Mouse (Mus musculus) hindbrain, embryonic 11.5 days (tissue): ENCODE data around the gene Ksr1. TPM values are rescaled to one million over a fixed set of nuclear protein-coding genes. Genes with fewer than 3 reads are reported as not detected.

Source experiments
- ATAC-seq: fragments of 200-750 bp; cut with Nextera tagmentation; 2 replicates; pipeline ENCODE4 v1.8.0; 2017; ENCODE audit warnings: mild to moderate bottlenecking, moderate TSS enrichment, moderate library complexity; ENCODE audit not compliant: low FRiP score
- DNase-seq: peaks from one replicate; pipeline ENCODE4 v3.0.0-alpha.2; 2015; ENCODE audit warnings: low spot score
- H3K27ac ChIP-seq: fragments of 300-500 bp; sonication (generic); 2 replicates; pipeline ENCODE4 v1.5.1; 2014; ENCODE audit warnings: mild to moderate bottlenecking, low read depth, low read length
- H3K27me3 ChIP-seq: fragments of 300-500 bp; sonication (generic); 2 replicates; pipeline ENCODE4 v1.6.1; 2014; ENCODE audit warnings: mild to moderate bottlenecking, low read length, moderate library complexity, mixed read lengths; ENCODE audit not compliant: control insufficient read depth, insufficient read depth
- H3K36me3 ChIP-seq: fragments of 300-500 bp; sonication (generic); 2 replicates; pipeline ENCODE4 v1.6.1; 2014; ENCODE audit warnings: mild to moderate bottlenecking, low read length, moderate library complexity, mixed read lengths; ENCODE audit not compliant: control insufficient read depth, insufficient read depth
- H3K4me1 ChIP-seq: fragments of 300-500 bp; sonication (generic); replicated peaks from 2 replicates; pipeline ENCODE4 v1.6.1; 2014; ENCODE audit warnings: low read length, mixed read lengths; ENCODE audit not compliant: control insufficient read depth, insufficient read depth
- H3K4me2 ChIP-seq: fragments of 300-500 bp; sonication (generic); replicated peaks from 2 replicates; pipeline ENCODE4 v1.6.1; 2014; ENCODE audit warnings: mild to moderate bottlenecking, low read depth, low read length
- H3K4me3 ChIP-seq: fragments of 300-500 bp; sonication (generic); 2 replicates; pipeline ENCODE4 v1.5.1; 2014; ENCODE audit warnings: low read depth, low read length
- H3K9ac ChIP-seq: fragments of 300-500 bp; sonication (generic); 2 replicates; pipeline ENCODE4 v1.6.1; 2014; ENCODE audit warnings: low read depth, low read length
- H3K9me3 ChIP-seq: fragments of 300-500 bp; sonication (generic); 2 replicates; pipeline ENCODE4 v1.6.1; 2016; ENCODE audit warnings: low read length; ENCODE audit not compliant: control insufficient read depth
- WGBS: fragments of 180-500 bp; shearing (Covaris S2); extraction: QIAGEN DNeasy Blood & Tissue Kit; methylation state at CpG from one replicate; pipeline ENCODE4 v1.1.7; 2014; 5-methylcytosine and 5-hydroxymethylcytosine counted together
- polyA plus RNA-seq: library from polyadenylated mRNA; unstranded; fragments of >200 nt; fragmentation: Nextera tagmentation; extraction: Ambion mirVana; gene quantifications from 2 replicates; pipeline ENCODE4 v1.2.1, GENCODE M21; 2014

Gene Ksr1
- polyA plus RNA-seq, 1 experiment from 2014 or later, result 3.9 TPM

- H3K36me3 ChIP-seq, result no peaks in the 10 kb centered on the region
- H3K4me3 ChIP-seq, result no peak overlapping the region
- no peak overlapping the region for H3K4me2 ChIP-seq
- H3K4me1 ChIP-seq, result no peaks in the 10 kb centered on the region
- H3K9me3 ChIP-seq, result no peaks in the 10 kb centered on the region
- H3K27ac ChIP-seq, result no peak overlapping the region
- DNase-seq (no peak), ATAC-seq (no peak)
- no peak overlapping the region for H3K9ac ChIP-seq
- no peaks in the 10 kb centered on the region for H3K27me3 ChIP-seq
These were observed 160.7 kb downstream of the Ksr1 start for GRCm38 (mm10) chr11:78985505-78985904.

- no peak within 1 kb of the TSS for H3K9ac ChIP-seq
- H3K36me3 ChIP-seq, result no peaks in the 10 kb centered on the region
- no peak for DNase-seq
- no peak within 1 kb of the TSS for H3K4me3 ChIP-seq
- H3K9me3 ChIP-seq, result no peaks in the 10 kb centered on the region
- WGBS, result 86% methylated on average over 10 of the region's 10 CpGs
- no peak for ATAC-seq
- H3K27ac ChIP-seq, result no peak within 1 kb of the TSS
- H3K27me3 ChIP-seq, result no peaks in the 10 kb centered on the region
- H3K4me1 ChIP-seq, result no peaks in the 10 kb centered on the region
- no peak within 1 kb of the TSS for H3K4me2 ChIP-seq
These were observed 161.6 kb downstream of the Ksr1 start, which contains the start of gene Lgals9 for GRCm38 (mm10) chr11:78984483-78985177. TSS of gene Lgals9 (minus strand) at chr11:78984946.

DNA sequence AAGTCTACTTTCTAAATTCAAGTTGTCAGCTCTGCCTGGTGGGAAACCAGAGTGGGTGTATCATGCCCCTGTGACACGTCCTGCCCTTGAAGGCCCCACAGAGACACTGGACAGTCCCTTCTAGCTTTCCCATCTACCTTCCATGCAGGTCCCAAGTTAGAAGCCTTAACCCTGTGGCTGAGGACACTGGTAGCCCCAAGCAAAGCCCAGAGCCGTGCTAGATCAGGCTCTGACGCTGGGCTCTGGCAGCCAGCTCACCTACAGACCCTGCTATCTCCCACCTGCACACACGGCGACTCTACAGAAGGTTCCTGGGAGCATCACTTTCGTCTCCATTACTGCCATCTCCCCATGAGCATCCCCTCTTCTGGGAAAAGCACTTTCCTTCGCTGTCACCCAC lies 162.7 kb downstream of the Ksr1 start:
- 87% methylated on average over 7 of the region's 7 CpGs for WGBS
- no peak overlapping the region for H3K9ac ChIP-seq
- no peaks in the 10 kb centered on the region for H3K27me3 ChIP-seq
- no peak for ATAC-seq
- no peaks in the 10 kb centered on the region for H3K4me1 ChIP-seq
- no peaks in the 10 kb centered on the region for H3K9me3 ChIP-seq
- H3K36me3 ChIP-seq, result no peaks in the 10 kb centered on the region
- H3K27ac ChIP-seq, result no peak overlapping the region
- no peak overlapping the region for H3K4me2 ChIP-seq
- DNase-seq, result no peak
- no peak overlapping the region for H3K4me3 ChIP-seq

DNA sequence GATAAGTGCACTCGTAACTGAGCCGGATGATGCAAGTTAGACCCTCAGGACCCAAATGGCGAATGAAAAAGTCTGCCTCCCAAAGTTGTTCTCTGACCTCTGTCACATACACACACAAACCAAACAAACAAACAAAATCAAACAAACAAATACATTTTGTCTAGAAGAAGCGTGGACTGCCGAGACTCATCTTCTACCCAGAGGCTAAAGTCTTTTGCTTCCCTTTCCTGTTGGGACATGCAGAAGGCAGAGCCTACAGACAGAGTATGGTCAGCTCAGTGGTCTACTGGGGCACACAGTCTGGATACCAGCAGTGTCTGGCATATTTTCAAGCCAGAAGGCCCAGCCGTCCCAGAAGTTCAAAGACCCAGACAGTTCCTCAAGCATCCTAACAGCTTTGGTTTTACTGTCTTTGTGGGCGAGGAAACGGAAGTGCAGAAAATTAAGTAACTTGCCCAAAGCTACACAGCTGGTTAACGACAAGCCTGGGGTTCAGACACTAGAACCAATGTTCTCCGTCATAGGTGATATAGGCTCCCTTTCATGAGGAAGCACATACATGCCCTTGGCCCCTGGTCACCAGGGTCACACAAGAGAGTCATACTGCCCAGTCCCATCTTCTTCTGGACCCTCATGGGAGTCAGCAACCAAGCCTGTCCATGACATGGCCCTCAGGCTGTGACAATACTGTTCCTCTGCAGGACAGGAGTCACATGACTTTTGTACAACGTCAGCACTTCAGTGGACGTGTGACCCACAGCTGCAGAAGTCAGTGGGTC lies 163.5 kb downstream of the Ksr1 start:
- Histone ChIP-seq H3K9ac (no peak overlapping the region), H3K27ac (no peak overlapping the region), H3K27me3 (no peaks in the 10 kb centered on the region), H3K4me1 (no peaks in the 10 kb centered on the region), H3K4me2 (no peak overlapping the region), H3K9me3 (no peaks in the 10 kb centered on the region), H3K4me3 (no peak overlapping the region), H3K36me3 (no peaks in the 10 kb centered on the region)
- WGBS, result 88% methylated on average over 12 of the region's 12 CpGs
- no peak for ATAC-seq
- no peak for DNase-seq

- 70% methylated on average over 2 of the region's 2 CpGs for WGBS
- no peaks in the 10 kb centered on the region for H3K36me3 ChIP-seq
- no peaks in the 10 kb centered on the region for H3K27me3 ChIP-seq
These were observed 164.2 kb downstream of the Ksr1 start for GRCm38 (mm10) chr11:78982042-78982441.

DNA sequence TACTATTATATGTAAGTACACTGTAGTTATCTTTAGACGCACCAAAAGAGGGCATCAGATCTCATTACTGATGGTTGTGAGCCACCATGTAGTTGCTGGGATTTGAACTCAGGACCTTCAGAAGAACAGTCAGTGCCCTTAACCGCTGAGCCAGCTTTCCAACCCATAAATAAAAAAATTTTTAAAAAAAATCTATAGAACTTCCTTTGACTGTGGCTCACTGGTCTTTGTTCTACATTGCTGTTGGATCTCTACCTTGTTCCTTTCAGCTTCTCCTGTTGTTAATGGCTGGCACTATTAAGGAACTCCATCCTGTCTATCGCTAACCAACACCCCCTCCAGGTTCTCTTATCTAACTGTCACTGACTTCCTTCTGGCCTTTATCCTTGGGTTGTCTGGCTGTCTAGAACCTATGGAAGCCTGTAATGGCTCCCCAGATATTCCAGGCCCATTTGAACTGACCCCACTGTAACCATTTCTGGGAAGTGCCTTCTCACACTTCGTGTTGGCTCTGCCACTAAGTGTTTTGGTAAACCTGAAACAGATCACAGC lies 166.0 kb downstream of the Ksr1 start:
- ATAC-seq, result no peak

More at GRCm38 (mm10) chr11:78982042-78982441, 164.2 kb downstream of the Ksr1 start:
- no peaks in the 10 kb centered on the region for H3K9me3 ChIP-seq
- no peak for ATAC-seq
- no peak overlapping the region for H3K27ac ChIP-seq
- no peak overlapping the region for H3K4me3 ChIP-seq
- DNase-seq, result no peak
- H3K4me2 ChIP-seq, result no peak overlapping the region
- H3K9ac ChIP-seq, result no peak overlapping the region
- no peaks in the 10 kb centered on the region for H3K4me1 ChIP-seq

DNA sequence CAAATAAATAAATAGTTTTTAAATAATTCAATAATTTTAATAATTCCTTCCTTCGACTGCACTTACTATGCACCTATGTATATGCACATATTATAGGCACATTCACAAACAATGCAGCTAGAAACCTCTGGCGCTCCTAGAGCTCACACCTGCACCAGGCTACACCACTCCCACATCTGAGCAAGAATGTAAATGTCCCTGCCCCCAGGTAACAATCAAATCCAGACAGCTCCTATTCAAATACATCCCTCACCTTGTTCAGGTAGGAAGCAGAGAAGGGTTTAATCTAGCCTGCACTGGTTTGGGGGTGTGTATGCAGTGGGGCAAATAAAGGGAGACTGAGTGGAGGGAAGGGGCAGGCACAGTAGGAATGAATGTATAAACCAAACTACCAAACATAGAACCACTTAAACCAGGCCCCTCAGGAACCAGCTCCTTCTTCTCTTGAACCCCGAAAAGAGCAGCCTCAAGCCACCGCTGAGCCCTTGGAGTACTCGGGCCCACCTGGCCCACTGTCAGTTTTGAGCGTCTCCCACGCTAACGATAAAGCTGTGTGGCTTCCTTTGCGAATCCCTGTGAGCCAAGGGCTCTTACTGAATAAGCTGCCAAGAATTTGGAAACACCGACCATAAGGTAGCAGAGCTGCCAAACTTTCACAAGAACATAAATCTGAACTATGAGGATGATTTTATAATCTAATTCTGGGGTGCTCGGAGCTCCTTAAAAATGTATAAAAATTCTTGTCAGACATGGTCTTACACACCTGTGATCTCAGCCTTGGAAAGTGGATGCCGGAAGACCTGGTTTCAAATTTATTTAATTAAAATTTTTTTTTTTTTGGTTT lies 167.8 kb downstream of the Ksr1 start:
- DNase-seq (no peak), ATAC-seq (no peak)
- Histone ChIP-seq H3K36me3 (no peaks in the 10 kb centered on the region), H3K4me2 (no peak overlapping the region), H3K9me3 (no peaks in the 10 kb centered on the region), H3K4me3 (no peak overlapping the region), H3K27ac (no peak overlapping the region), H3K9ac (no peak overlapping the region), H3K27me3 (no peaks in the 10 kb centered on the region), H3K4me1 (no peaks in the 10 kb centered on the region)
- 89% methylated on average over 12 of the region's 12 CpGs for WGBS

More for the DNA sequence above, 166.0 kb downstream of the Ksr1 start:
- Histone ChIP-seq H3K36me3 (no peaks in the 10 kb centered on the region), H3K4me1 (no peaks in the 10 kb centered on the region), H3K27me3 (no peaks in the 10 kb centered on the region), H3K27ac (no peak overlapping the region), H3K9me3 (no peaks in the 10 kb centered on the region), H3K4me2 (no peak overlapping the region), H3K4me3 (no peak overlapping the region), H3K9ac (no peak overlapping the region)
- no peak for DNase-seq
- WGBS, result 81% methylated on average over 4 of the region's 4 CpGs

GRCm38 (mm10) chr11:78976731-78977510 lies 169.3 kb downstream of the Ksr1 start:
- no peak for ATAC-seq

More at GRCm38 (mm10) chr11:78976731-78977510, 169.3 kb downstream of the Ksr1 start:
- H3K27me3 ChIP-seq, result no peaks in the 10 kb centered on the region
- H3K4me2 ChIP-seq, result no peak overlapping the region
- WGBS, result 74% methylated on average over 8 of the region's 8 CpGs
- no peak overlapping the region for H3K9ac ChIP-seq
- H3K36me3 ChIP-seq, result no peaks in the 10 kb centered on the region
- no peaks in the 10 kb centered on the region for H3K4me1 ChIP-seq
- no peak overlapping the region for H3K4me3 ChIP-seq
- no peak overlapping the region for H3K27ac ChIP-seq
- no peak for DNase-seq
- no peaks in the 10 kb centered on the region for H3K9me3 ChIP-seq
